Mouse (Mus musculus) cortical plate, adult 2 months (tissue): ENCODE data around the gene Prrg3. TPM values are rescaled to one million over a fixed set of nuclear protein-coding genes. Genes with fewer than 3 reads are reported as not detected.
A peak's percentile ranks its signal among the peaks of the same experiment; 100 is the strongest.
"Not testable (repeated sequence)": the region's sequence is repeated elsewhere in the genome, so short reads cannot be mapped to it uniquely, and the experiment has no call there.

Source experiments
- H3K27ac ChIP-seq: fragments of 200-500 bp; 2 replicates; pipeline ENCODE4 v1.5.1; 2012; ENCODE audit warnings: low read length, control low read depth, inconsistent platforms; ENCODE audit not compliant: insufficient read depth
- H3K4me1 ChIP-seq: fragments of 200-500 bp; 2 replicates; pipeline ENCODE4 v1.6.1; 2011; ENCODE audit warnings: low read length; ENCODE audit not compliant: control insufficient read depth, insufficient read depth
- H3K4me3 ChIP-seq: fragments of 200-500 bp; 2 replicates; pipeline ENCODE4 v1.5.1; 2011; ENCODE audit warnings: mild to moderate bottlenecking, low read length, control low read depth; ENCODE audit not compliant: insufficient read depth
- CTCF ChIP-seq: fragments of 200-500 bp; IDR thresholded peaks from 2 replicates; pipeline ENCODE4 v1.5.1; 2011; ENCODE audit warnings: mild to moderate bottlenecking, control low read depth, low read length; ENCODE audit not compliant: insufficient read depth; ENCODE audit errors: extremely low read depth
- POLR2A ChIP-seq: fragments of 200-500 bp; IDR thresholded peaks from 2 replicates; pipeline ENCODE4 v1.6.1; 2011; ENCODE audit warnings: mild to moderate bottlenecking, low read length, control low read depth; ENCODE audit not compliant: insufficient read depth; ENCODE audit errors: extremely low read depth
- polyA plus RNA-seq: library from polyadenylated mRNA; depleted of rRNA; stranded (reverse); fragments of >200 nt; gene quantifications from 2 replicates; pipeline ENCODE4 v1.2.3, GENCODE M21; 2012; rRNA removed

The Prrg3 gene
- polyA plus RNA-seq: 27.6 and 28.4 TPM in 2 replicates

DNA sequence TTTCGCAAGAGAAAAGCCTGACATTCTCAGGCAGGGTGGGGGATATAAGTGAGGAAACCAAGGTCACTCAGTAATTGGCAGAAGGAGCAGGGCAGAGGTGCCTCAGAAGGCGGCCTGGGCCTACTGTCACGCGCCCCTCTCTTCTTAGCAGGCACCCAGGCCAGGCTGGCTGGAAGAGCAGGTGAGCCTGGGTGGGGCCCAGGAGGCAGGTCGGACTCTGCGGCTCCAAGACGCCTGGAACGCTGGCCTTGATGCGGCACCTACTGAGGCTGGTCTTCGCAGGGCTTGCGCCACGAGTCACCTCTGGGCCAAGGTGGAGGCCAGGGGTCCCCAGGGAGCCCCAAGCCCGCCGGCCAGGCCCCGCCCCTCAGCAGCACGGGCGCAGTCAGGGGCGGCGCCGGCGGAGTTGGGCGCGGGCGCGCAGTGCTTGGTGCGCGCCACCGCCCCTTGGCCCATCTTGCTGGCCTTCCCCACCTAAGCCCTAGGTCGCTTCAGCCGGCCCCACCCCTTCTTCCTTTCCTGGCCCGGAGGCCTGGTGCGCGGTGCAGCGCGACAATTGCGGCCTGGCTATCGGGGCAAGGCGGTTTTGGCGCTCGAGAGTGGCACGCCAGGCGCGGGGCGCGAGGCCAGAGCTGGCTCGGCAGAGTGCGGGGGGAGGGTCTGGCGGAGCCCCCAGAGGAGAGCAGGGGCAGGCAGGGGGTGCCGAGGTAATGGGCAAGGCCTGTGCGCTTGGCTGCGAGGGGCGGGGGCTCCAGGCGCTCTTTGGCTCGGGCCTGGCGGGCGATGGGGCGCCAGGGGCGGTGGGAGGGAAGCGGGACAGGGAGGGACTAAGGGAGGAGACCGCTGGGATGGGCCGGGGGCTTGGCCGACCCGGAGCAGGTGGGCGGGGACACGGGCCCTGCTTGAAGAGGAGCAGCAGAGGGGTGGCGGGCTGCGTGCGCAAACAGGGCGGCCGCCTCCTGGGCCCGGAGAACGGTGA lies at the start of gene Prrg3:
Gene Prrg3 (plus strand): TSS at position 552 of the 979 bp plus-strand sequence.
- Histone ChIP-seq H3K4me3 (peak within 1 kb of the TSS; percentile 68), H3K27ac (peak within 1 kb of the TSS; percentile 79), H3K4me1 (no peaks in the 10 kb centered on the region)
- TF ChIP-seq CTCF (no peak), POLR2A (no peak)

DNA sequence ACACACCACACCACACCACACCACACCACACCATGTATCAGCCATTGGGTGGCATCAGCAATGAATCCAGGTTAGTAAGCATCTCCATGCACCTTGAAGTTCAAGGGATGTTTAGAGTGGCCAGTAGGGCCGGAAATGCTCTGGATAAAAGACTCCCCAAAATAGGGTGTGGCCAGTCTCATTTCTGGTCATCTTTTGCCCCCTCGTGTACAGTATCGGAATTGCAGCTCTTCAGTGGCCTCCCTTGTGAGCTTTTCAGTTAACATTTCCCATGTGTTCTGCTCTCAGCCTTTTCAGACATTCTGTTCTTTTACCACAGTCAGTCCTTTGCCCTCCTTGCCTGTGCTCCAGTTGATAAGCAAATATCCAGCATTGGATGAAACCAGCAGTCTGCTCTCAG lies 15.8 kb upstream of the Prrg3 start:
- no peaks in the 10 kb centered on the region for H3K4me1 ChIP-seq
- no peak overlapping the region for H3K27ac ChIP-seq
- H3K4me3 ChIP-seq: no peak overlapping the region
- TF ChIP-seq CTCF: peak; percentile 65
- TF ChIP-seq POLR2A: no peak

DNA sequence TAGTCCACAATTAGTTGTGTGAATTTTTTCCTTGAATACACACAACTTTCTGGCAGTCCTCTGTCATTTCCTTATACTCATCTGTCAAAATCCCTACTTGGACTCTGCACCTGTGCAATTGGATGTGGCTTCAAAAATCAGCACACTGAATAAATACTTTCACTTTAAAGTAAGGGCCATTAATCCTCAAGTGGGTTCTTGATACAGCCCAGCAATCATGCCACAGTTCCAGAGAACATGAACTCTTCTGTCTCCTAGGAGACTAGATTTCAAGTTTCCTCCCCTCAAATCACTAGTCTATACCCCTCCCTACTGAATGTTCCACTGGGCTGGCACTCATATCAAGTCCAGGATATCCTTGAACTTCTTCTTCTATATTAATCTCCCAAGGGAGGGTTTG lies 4.1 kb upstream of the Prrg3 start:
- Histone ChIP-seq H3K4me1 (no peaks in the 10 kb centered on the region), H3K27ac (no peak overlapping the region), H3K4me3 (no peak overlapping the region)
- TF ChIP-seq CTCF (no peak), POLR2A (no peak)

DNA sequence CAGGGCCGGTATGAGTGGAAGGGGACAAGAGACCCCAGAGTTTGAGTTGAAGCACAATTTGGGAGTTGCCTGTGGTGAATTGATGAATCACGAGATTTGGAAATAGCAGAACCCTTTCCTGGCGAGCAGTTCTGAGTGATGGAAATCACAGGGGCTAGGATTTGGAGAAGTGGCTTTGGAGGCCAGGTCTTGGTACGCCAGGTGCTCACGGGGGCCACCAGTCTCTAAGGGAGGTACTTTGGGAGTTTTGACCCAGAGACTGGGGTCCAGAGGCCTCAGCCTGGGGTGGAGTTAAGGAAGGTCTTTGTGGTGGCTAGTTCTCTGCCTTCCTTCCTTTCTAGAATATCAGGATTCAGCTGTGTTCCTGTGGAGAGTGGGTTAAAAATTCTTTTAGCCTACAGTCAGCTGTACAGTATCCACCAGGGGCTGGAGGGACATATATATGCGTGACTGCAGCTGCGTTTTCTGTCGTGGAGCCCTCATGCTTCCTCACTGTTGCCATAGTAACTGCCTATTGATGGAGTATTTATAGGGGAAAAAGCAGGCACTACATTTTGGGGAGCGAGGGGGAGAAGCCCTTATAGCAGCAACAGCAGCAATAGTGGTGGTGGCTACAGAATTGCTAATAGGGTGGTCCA lies 970 bp downstream of the Prrg3 start:
- Histone ChIP-seq H3K27ac (peak overlapping the region; percentile 59; the same call in 1 of the 2 replicates), H3K4me1 (no peaks in the 10 kb centered on the region), H3K4me3 (peak overlapping the region; percentile 68)
- TF ChIP-seq CTCF (no peak), POLR2A (0 out of 2 replicates have a peak, but pooled peaks have one; percentile 6)

DNA sequence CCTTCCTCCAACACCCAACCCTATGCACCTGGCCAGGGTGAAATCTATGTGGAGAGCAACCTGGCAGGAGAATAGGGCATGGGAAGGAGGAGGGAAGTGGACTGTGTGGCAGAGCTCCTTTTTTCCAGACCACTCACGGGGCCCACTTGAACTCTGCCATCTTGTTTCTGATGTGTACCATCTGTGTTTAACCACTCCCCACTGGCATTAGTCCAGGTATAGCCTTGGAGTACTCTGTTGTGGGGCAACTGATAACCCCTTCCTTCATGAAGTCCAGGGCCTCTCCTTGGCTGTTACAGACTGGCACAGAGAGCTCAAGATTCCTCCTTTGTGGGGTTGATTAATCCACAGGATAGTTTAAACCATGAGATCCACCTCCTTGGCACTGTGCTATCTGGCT lies 5.8 kb downstream of the Prrg3 start:
- no peaks in the 10 kb centered on the region for H3K4me1 ChIP-seq
- no peak overlapping the region for H3K4me3 ChIP-seq
- no peak overlapping the region for H3K27ac ChIP-seq
- TF ChIP-seq CTCF: no peak
- no peak for TF ChIP-seq POLR2A

DNA sequence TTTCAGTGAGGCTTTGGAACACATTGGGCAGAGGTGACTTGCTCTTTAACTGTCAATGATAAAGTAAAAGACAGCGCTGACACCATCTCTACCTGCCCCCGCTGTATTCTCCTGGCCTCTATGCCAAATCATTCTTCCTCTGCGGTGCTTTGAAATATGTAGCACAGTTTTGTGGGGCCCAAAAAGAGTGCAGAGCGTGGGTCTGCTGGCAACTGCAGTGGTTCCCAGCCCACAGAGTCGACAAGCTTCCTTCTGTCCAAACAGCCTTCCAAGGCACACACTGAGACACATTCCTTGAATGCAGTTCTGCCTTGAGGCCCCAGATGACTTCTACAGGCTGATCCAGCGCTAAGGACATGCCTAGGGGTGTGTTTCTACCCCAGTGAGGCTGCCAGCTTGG lies 6.4 kb downstream of the Prrg3 start:
- TF ChIP-seq POLR2A (no peak), CTCF (no peak)
- Histone ChIP-seq H3K4me1 (no peaks in the 10 kb centered on the region), H3K4me3 (no peak overlapping the region), H3K27ac (no peak overlapping the region)

DNA sequence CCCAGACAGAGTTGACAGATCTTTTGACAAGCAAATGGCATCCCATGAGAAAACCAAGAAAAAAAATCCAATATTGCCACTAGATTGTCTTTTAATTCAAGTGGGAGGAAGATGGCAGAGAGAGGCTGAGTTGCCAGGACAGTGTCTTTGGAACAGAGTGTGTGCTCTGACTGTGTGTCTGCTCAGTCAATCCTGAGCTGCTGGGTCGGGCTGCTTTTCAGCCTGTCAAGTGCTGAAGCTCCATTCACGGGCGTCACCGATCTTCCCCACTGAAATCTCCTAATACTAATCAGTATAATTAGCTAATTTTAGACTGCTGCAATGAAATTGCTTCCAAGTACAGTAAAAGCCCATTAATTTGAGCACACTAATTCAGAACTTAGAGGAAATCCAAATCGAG lies 8.9 kb downstream of the Prrg3 start:
- H3K27ac ChIP-seq: no peak overlapping the region
- no peak for TF ChIP-seq CTCF
- TF ChIP-seq POLR2A: no peak
- H3K4me3 ChIP-seq: no peak overlapping the region

DNA sequence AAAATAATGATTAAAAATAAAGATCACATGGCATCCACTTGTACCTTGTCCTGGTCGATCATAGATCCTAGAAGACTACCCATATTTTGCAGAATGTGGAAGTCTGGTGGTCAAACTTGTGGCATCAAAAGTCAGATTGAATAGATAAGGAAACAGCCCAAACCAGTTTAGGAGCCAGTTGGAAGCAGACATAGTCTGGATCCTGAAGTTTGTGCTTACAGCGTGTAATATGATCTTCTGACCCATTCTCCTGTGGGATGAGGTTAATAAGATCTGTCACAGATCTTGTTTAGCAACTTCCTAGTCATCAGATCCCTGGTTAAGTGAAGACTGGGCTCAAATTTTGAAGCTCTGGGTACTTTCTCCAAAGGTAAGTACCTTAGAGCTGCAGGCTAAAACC lies 10.3 kb downstream of the Prrg3 start, which contains the start of gene Fate1:
Gene Fate1 (plus strand): TSS at position 301 of the 400 bp plus-strand sequence.
- H3K27ac ChIP-seq: no peak within 1 kb of the TSS
- no peaks in the 10 kb centered on the region for H3K4me1 ChIP-seq
- TF ChIP-seq POLR2A (no peak), CTCF (no peak)
- H3K4me3 ChIP-seq: no peak within 1 kb of the TSS

More for the DNA sequence above, 8.9 kb downstream of the Prrg3 start:
- no peaks in the 10 kb centered on the region for H3K4me1 ChIP-seq

DNA sequence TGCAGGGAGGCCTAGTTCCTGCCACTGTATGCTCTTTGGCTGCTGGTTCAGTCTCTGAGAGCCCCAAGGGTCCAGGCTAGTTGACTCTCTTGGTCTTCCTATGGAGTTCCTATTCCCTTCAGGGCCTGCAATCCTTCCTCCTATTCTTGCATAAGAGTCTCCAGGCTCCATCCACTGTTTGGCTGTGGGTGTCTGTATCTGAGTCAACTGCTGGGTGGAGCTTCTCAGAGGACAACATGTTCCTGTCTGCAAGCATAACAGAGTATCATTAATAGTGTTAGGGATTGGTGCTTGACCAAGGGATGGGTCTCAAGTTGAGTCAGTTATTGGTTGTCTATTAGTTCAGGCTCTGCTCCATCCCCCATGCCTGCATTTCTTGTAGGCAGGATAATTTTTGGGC lies 15.3 kb downstream of the Prrg3 start:
- H3K27ac ChIP-seq, H3K4me1 ChIP-seq, H3K4me3 ChIP-seq: not testable (repeated sequence)
